Mouse (Mus musculus): ENCODE measurements around the gene Izumo4.

DNA sequence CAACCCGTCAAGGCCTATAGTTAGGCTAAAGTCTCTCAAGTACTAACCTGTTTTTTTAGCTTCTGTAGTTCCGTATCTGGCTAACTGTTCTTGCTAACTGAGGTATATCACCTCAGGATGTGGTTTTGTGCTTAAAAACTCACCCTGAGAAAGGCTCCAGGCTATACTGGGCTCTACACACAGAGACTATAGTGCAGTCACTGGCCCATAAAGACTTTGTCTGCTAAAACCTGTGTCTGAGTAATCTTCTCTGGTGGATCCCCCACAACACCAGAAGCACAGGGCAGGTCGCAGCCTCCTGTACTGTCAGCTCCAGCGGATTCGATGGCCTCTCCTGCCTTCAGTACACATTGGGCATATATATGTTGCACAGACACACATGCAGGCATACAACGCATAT, 20.0 kb upstream of the Izumo4 start:
- TF ChIP-seq CTCF (conservative IDR thresholded peaks at IDR 0.05 in 1 of 2, IDR thresholded peaks at IDR 0.05 in 1 of 2; ENCODE audit: low read depth in 2 of 2, low read length in 2 of 2) (no peak), USF1 (IDR thresholded peaks at IDR 0.05; ENCODE audit: low read depth, low read length) (no peak), E2F4 (IDR thresholded peaks at IDR 0.05; ENCODE audit: insufficient replicate concordance, low read depth, low read length) (no peak), POLR2A (IDR thresholded peaks at IDR 0.05; ENCODE audit: low read depth, low read length) (no peak), SMC3 (IDR thresholded peaks at IDR 0.05; ENCODE audit: low read depth, low read length) (no peak)

Measured in CH12.LX (cell line).